Comparison of ENCODE assay signal across 20 mouse cellular contexts in genomic region chr4:129031408-129031965, GRCm38 (mm10). TPM values are rescaled to one million over a fixed set of nuclear protein-coding genes. Genes with fewer than 3 reads are reported as not detected.
DNase-seq lines count a peak whose midpoint lies in the region; ATAC-seq and TF ChIP-seq lines count a peak whose summit lies in the region.
"Had no signal": no experiment of that assay in that cellular context is flagged by ENCODE, and none has a peak within 500 bp of the region (broad histone marks: within the 10 kb centered on the region; RNA-seq: fewer than 3 reads in every experiment).

No protein-coding gene starts in this region.

- no peak for TF ChIP-seq CTCF in bone marrow, adult 2 months (IDR thresholded peaks at IDR 0.05; ENCODE audit: control insufficient read depth, insufficient read depth, low read length)

- no peaks in the 10 kb centered on the region for H3K9me3 ChIP-seq in megakaryocyte, embryonic 14.5 days
- H3K9me3 ChIP-seq: embryonic facial prominence, embryonic 10.5 days; forebrain, embryonic 13.5 days; heart, embryonic 13.5 days; hindbrain, embryonic 13.5 days had no signal

- H3K27me3 ChIP-seq in megakaryocyte, embryonic 14.5 days (replicated peaks): no peaks in the 10 kb centered on the region
- H3K27me3 ChIP-seq: heart, embryonic 13.5 days had no signal

- H3K4me3 ChIP-seq in megakaryocyte, embryonic 14.5 days (replicated peaks): peak overlapping the region; percentile 50
- no peak overlapping the region for H3K4me3 ChIP-seq in bone marrow, adult 2 months (replicated peaks; ENCODE audit: control insufficient read depth, low read depth, low read length)
- H3K4me3 ChIP-seq: embryonic facial prominence, embryonic 10.5 days; forebrain, embryonic 13.5 days; gastrocnemius, adult 2 months; heart, embryonic 13.5 days; hindbrain, embryonic 13.5 days had no signal

- no peak for TF ChIP-seq POLR2A in bone marrow, adult 2 months (IDR thresholded peaks at IDR 0.05; ENCODE audit: borderline replicate concordance, control insufficient read depth, low read depth, low read length)

- H3K27ac ChIP-seq in bone marrow, adult 2 months (ENCODE audit: control insufficient read depth, insufficient read depth, low read depth, low read length, poor library complexity): peak overlapping the region; percentile 47
- H3K27ac ChIP-seq: embryonic facial prominence, embryonic 10.5 days; forebrain, embryonic 13.5 days; hindbrain, embryonic 13.5 days; hindbrain, postnatal 0 days had no signal

- peak; percentile 34 for DNase-seq in CD4-positive helper T cell, adult 2 months (ENCODE audit: low read depth, low spot score)
- DNase-seq in naive thymus-derived CD4-positive, alpha-beta T cell, adult 2 months (ENCODE audit: low read depth): peak; percentile 24
- no peak for DNase-seq in ovary, adult 18-20 months (ENCODE audit: low spot score)
- no peak for DNase-seq in ovary, postnatal 36 days (ENCODE audit: low spot score)
- DNase-seq in layer of hippocampus, adult 9-11 months: no peak
- DNase-seq: adrenal gland, postnatal 10 days; cerebellum, adult 2 months; cerebellum, postnatal 10 days; forebrain, postnatal 0 days; gastrocnemius, adult 2 months; gastrocnemius, postnatal 25 days; heart, postnatal 4 days had no signal

- no peak for ATAC-seq in megakaryocyte, adult 5-6 weeks (ENCODE audit: poor library complexity, severe bottlenecking)
- ATAC-seq: forebrain, embryonic 13.5 days; forebrain, postnatal 0 days; hindbrain, postnatal 0 days had no signal

- WGBS in bone marrow, adult 2 months: 49% methylated on average over 8 of the region's 8 CpGs

- peaks cover 61% of the 10 kb centered on the region for H3K4me1 ChIP-seq in megakaryocyte, embryonic 14.5 days
- peaks cover 15% of the 10 kb centered on the region for H3K4me1 ChIP-seq in bone marrow, adult 2 months (ENCODE audit: control insufficient read depth, insufficient read depth, low read length)

- H3K36me3 ChIP-seq in megakaryocyte, embryonic 14.5 days (replicated peaks; ENCODE audit: low read length): no peaks in the 10 kb centered on the region
- H3K36me3 ChIP-seq: embryonic facial prominence, embryonic 10.5 days; heart, embryonic 13.5 days; hindbrain, embryonic 13.5 days had no signal

RNA-seq across cellular contexts. Expression of gene Rnf19b, which starts 26.6 kb away (rescaled TPM):
- 696 and 878 TPM in 2 replicates for polyA plus RNA-seq in megakaryocyte, embryonic 14.5 days (2012; ENCODE audit: insufficient read depth, low replicate concordance)
- total RNA-seq in megakaryocyte, adult 5-6 weeks (2015): 20.2 and 24.2 TPM in 2 replicates
- total RNA-seq in megakaryocyte, adult 5-6 weeks (2017): 52.8 and 56.8 TPM in 2 replicates
- polyA plus RNA-seq in bone marrow, adult 2 months (2011; ENCODE audit: insufficient read depth, insufficient read length, low replicate concordance, missing spikeins): 23.9 and 47.7 TPM in 2 replicates

RNA-seq across cellular contexts. Expression of gene Ak2, which starts 39.7 kb away (rescaled TPM):
- 29.1 and 128 TPM in 2 replicates for polyA plus RNA-seq in megakaryocyte, embryonic 14.5 days (2012; ENCODE audit: insufficient read depth, low replicate concordance)
- 41.2 and 48.0 TPM in 2 replicates for total RNA-seq in megakaryocyte, adult 5-6 weeks (2015)
- 69.0 and 71.2 TPM in 2 replicates for total RNA-seq in megakaryocyte, adult 5-6 weeks (2017)
- polyA plus RNA-seq in bone marrow, adult 2 months (2011; ENCODE audit: insufficient read depth, insufficient read length, low replicate concordance, missing spikeins): 72.4 and 118 TPM in 2 replicates

Comparison
In these comparisons a context has a peak if more than half of its experiments do, and no peak if none do; other contexts are left out.
1. DNase-seq: peak in CD4-positive helper T cell, adult 2 months (single experiment) and naive thymus-derived CD4-positive, alpha-beta T cell, adult 2 months (single experiment); none in ovary, adult 18-20 months (single experiment), ovary, postnatal 36 days (single experiment) and layer of hippocampus, adult 9-11 months (single experiment).
2. RNA of gene Rnf19b, which starts 26.6 kb away (polyA plus RNA-seq): 696 to 878 TPM in megakaryocyte, embryonic 14.5 days; 23.9 to 47.7 TPM in bone marrow, adult 2 months; every median in the first group is over 10 times any median in the second.